Mouse (Mus musculus): ENCODE measurements around the gene Spaca1.
"Not testable (repeated sequence)": the region's sequence is repeated elsewhere in the genome, so short reads cannot be mapped to it uniquely, and the experiment has no call there.

Gene Spaca1

DNA sequence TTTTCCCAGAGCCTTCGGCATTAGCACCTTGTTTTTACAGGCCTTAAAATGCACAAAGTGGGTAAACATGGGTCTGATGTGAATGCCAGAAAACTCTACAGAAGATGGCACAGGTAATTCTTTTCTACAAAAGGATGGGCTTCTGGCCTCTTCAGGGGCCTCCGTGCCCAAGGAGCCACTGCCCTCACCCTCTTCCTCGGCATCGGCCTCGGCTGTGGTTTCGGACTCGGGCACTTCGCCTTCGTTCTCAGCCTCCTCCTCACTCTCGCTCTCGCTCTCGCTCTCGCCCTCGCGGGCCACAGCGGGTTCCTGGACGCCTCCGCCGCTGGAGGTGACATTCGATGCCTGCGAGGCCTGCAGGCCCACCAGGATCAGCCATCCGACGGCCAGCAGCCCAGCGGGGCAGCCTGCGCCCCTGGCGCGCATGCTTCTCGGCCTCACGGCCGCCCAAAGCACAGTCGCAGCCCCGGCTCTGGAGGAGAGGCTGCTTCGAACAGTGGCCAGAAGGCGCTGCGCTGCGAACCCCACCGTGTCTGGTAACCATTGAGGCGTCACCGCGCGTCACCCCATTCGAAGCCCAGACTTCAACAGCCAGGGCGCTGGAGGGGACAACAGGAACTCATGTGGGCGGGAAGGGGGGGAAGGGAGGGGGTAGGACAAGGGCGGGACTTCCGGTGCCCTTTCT is at the start of gene Spaca1:
Gene Spaca1 (minus strand): TSS at position 621 of the 685 bp plus-strand sequence.
- peak; percentile 38 for DNase-seq (ENCODE audit: low spot score)

DNA sequence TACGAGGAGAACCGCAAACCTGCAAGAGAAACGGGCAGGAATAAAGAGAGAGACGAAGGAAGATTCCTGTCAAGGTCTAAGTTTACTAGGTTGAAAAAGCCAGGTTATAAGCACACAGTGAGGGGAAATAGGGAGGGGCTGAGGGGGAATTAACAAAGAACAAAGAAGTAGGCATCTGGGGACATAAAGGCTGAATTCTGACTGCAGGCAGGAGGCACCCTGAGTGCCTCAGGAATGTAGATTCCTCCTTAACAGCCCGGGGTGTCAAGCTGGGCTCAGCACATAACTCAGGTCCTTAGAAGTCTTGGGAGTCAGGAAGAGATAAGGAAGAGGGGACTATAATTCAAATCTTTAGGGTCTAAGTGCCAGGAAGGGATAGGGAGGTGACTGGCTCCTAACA is 37.3 kb upstream of the Spaca1 start:
- not testable (repeated sequence) for DNase-seq (ENCODE audit: low spot score)

DNA sequence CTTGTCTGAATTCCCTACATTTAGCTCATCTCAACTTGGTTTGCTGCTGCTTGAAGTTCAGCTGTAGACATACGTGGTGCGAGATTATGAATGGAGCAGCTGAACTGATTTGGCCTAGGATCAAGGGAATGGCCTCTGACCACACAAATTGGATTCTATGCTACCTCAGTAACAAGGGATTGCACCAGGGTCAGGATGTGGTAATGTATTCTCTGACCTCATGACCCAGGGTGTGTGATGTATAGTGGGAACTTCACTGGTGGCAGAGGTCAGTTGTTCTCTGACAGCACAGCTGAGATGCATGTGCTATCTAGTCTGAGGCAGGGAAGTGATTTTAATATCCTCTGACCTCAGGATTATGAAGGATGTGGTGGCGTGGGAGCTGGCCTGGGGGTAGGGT is 31.1 kb upstream of the Spaca1 start:
- DNase-seq (ENCODE audit: low spot score): no peak

DNA sequence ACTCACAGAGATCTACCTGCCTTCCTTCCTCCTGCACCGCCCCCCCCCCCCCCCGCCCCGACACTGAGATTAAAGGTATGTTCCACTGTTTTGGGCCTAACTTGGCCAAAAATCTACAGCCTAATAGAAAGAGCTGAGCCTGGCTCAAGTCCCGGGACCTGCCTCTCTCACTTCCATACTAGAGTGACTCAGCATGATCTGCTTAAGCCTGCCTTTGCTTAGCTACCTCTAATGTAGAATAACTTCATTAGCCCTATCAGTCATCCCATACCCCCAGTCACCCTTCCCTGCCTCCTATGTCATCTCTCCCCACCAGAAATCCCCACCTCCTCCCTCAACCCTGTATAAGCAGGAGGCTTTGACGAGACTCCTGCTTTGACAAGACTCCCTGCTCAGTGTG is 19.0 kb upstream of the Spaca1 start:
- no peak for DNase-seq (ENCODE audit: low spot score)

DNA sequence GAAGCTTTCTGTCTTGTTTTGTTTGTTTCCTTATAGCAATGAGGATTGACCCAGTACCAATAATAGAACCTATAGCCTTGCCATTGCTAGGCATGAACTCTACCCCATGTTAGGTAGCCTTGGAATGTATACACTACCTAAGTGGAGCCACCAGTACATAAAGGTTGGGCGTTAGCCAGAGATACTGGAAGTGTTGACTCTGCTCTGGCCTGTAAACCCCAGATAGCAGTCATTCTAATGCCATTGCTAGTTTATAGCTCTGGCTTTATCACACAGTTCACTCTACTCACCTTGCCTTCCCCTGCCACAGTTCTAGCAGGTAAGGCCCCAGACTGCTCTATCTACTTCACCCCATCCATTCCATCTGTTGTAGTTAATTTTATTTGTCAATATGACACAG is 8.3 kb upstream of the Spaca1 start:
- no peak for DNase-seq (ENCODE audit: low spot score)

DNA sequence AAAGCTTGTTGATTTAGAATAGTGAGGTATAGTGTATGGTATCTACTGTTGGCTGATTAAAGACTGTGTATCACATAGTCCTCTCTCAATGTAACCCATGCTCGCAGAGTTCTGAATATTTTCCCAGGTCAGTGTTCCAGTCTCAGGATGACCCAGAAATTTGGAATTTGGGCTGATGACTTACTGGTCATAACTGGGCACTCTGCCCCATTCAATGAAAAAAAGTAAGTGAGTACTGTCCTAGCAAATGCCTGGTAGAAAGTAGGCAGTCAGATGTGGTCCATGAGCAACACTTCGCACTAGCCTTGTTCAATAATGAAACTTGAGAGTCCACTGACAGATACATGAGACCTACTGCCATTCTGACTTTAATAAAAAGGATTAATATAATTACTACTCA is 23.2 kb downstream of the Spaca1 start:
- no peak for DNase-seq (ENCODE audit: low spot score)

DNA sequence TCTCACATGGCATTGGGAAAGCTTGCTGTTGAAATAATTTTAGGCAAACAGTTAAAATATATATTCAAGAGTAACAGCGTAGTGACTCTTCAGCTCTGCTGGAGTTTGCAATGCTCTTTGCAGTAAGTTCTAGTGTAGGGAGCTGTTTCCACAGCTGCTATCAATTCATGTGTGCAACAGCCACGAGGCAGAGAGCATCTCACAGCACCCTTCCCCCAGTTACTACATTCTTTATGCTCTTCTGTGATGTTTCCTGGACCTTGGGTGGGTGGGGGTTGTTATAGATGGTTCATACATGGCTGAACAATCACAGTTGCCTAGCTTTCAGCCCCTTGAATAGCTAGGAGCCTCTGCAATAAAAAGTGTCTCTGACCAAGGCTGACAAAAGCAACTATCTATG is 28.5 kb downstream of the Spaca1 start:
- no peak for DNase-seq (ENCODE audit: low spot score)

DNA sequence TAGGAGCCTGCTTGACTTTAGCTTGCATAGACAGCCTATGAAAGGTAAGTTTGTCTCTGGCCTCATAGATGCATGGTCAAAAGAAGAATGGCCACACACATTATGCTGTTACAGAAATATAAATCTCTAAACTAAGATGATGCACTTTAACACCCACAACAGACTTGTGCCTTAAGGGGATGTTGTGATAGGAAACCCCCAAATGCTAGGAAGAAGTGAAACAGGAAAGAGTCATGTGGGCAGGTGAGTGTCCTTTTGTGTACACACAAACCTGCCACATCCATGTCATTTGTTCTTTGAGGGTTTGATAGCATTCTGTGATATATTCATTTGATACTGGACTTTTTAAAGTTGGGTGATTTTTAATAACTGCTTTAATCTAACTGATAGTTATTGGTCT is 53.6 kb downstream of the Spaca1 start:
- DNase-seq (ENCODE audit: low spot score): no peak

DNA sequence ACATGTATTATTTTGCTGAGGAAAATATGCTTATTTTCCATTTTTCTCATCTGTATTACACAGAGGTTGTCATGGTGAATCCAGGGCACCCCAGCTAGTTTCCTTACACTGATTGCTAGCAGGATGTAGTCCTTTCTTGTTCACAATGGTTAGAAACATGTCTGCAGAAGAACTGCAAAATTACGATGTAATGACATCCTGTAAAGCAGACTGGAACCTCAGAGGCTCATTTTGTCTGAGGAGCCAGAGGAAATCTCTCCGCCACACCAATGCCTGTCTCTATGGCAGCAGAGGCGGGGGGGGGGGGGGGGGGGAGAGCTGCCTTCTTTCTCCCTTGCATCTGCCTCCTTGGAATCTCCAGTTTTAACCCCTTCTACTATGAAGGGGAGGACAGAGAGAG is 57.3 kb downstream of the Spaca1 start:
- no peak for DNase-seq (ENCODE audit: low spot score)

DNA sequence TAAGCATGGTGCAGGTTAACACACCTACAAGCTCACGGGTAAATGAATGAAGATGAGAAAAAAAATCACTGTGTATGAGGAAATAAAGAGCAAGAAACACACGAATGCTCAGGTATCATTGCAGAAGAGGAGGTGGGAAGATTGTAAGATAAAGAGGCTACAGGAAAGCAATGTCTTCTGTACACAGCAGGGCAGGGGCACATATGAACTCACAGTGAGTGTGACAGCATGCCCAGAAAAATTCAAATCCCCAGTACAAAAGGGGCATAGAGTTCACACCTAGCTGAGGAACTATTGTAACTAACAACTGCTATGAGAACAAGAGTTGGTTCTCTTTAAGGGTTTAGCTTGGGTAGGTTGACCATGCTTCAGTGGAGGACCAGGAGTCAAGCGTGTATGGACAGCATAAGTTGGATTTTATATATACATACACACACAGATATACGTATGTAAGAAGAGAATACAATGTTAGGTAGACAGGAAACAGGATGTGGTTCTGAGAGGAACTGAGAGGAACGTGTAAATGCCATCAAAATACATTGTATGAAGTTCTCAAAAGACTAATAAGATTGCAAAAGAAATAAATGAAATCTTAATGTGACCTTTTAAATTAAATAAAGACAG is 61.4 kb downstream of the Spaca1 start:
- DNase-seq (ENCODE audit: low spot score): no peak

All from testis, postnatal 14 days (tissue).